Mouse (Mus musculus) C2C12 (cell line): ENCODE data around the gene Hnrnpu.

Source experiments
- CTCF ChIP-seq: IDR thresholded peaks from one replicate; pipeline ENCODE4 v1.5.1; 2011; ENCODE audit not compliant: control insufficient read depth, insufficient read depth, insufficient read length
- FOSL1 ChIP-seq: IDR thresholded peaks from one replicate; pipeline ENCODE4 v1.8.0; 2011; ENCODE audit warnings: mild to moderate bottlenecking, low read length; ENCODE audit not compliant: poor library complexity, insufficient read depth, severe bottlenecking
- MAX ChIP-seq: IDR thresholded peaks from one replicate; pipeline ENCODE4 v1.6.1; 2011; ENCODE audit warnings: mild to moderate bottlenecking, control low read depth
- MYOD1 ChIP-seq: IDR thresholded peaks from one replicate; pipeline ENCODE4 v1.6.1; 2011; ENCODE audit warnings: low read depth; ENCODE audit not compliant: control insufficient read depth, insufficient read length
- USF1 ChIP-seq: IDR thresholded peaks from one replicate; pipeline ENCODE4 v1.6.1; 2011; ENCODE audit warnings: low read depth, mild to moderate bottlenecking, control low read depth, moderate library complexity

- TF ChIP-seq MAX (no peak), FOSL1 (no peak), CTCF (no peak), MYOD1 (no peak), USF1 (no peak)
These were observed 668 bp downstream of the Hnrnpu start for GRCm38 (mm10) chr1:178336777-178337481.
